Mouse (Mus musculus) adrenal gland, adult (tissue): ENCODE results near the gene Xpr1.
A peak's percentile ranks its signal among the peaks of the same experiment; 100 is the strongest.

Experiments
- DNase-seq, 2 experiments: peaks; one replicate each; pipeline ENCODE4 v3.0.0; 2022 to 2023; ENCODE audit warnings: low spot score in 1 of 2; ENCODE audit not compliant: inconsistent age in 2 of 2

The Xpr1 gene

GRCm38 (mm10) chr1:155253126-155253525 is 164.1 kb downstream of the Xpr1 start:
- no peak for DNase-seq

DNA sequence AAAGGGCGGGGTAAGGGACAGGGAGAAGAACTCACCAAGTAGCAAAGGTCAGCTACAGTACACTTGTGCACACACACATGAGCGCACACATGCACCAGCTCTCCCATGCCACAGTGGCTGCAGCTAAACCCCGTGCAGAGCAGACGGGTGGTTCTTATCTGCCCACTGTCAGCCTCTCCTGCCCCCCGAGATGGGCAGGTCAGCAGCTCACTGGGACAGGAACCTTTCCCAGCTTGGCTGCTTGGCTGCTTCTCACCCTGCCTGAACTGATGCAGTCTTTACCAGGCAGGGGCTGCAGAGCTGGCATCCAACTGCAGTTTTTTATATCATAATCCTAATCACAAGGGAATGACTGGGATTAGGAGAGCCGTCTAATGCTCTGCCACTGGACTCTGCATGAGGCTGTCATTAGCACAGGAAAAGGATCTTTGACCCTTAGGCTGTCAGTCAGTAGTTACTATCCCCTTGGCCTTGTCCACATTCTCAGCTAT is 164.5 kb downstream of the Xpr1 start:
- DNase-seq: no peak

DNA sequence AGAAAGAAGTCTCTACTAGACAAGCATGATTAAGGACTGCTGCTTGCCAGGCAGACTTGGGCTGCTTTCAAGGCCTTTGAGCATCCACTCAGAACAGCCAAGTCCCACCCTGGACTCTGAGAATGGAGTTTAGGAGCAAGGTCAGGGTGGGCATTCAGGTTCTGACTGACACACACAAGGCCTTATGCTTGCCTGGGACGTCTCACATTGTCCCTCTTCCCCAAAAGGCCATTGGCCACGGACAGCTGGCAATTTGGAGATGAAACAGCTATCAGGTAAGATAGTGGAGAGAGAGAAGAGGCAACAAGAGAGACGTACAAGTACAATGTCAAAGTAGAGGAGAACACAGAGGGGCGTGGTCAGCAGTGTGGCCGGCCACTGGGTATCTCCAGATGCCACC is 165.6 kb downstream of the Xpr1 start:
- no peak for DNase-seq

DNA sequence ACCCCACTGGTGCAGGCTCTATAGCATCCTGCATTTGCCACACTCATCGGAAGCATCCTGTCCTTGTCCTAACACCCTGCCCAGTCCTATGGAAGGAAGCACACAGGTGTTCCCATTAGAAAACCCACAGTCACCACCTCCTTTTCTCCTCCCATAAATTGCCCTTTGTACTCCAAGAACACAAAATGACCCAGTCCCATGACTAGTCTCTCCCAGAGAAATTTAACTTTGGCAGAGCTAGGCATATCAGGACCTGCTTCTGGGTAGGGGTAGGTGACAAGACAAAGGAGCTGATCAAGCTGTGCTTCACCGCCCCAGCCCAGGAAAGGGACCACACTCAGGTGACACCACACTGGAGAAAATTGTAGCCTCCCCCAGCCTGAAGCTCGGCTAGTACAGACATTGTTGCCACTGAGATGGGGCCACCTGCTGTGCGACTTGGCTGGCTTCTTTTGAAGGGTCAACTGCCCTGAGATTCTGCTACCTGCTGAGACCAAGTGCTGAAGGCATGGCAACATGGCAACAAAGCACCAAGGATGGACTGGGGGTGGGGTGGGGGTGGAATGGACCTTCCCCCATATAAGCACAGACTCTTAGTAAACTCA is 166.6 kb downstream of the Xpr1 start:
- no peak for DNase-seq

- no peak for DNase-seq
Observed at GRCm38 (mm10) chr1:155249896-155250295, 167.3 kb downstream of the Xpr1 start.

GRCm38 (mm10) chr1:155248041-155248440 is 169.2 kb downstream of the Xpr1 start:
- DNase-seq: no peak

DNA sequence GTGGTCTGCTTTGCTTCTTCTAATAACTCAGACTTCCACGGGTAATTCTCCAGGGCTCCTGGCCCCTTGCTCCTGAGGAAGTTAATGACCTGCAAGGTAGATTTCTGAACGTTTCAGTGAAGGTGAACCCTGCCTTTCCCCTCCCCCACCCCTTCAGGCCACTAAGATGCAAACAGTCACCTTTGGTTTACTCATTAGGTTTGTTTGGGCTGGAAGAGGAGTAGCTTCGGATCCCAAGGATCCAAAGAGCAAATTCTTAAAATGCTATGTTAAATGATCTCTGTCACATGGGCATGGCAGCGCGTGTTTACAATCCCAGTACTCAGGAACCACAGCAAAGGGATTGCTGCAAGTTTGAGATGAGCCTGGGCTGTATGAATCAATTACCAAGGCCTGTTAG is 169.8 kb downstream of the Xpr1 start:
- no peak for DNase-seq

GRCm38 (mm10) chr1:155245516-155245915 is 171.7 kb downstream of the Xpr1 start:
- no peak for DNase-seq

GRCm38 (mm10) chr1:155244771-155245211 is 172.4 kb downstream of the Xpr1 start:
- peak; percentile 61 to 83 for DNase-seq

- DNase-seq: peak; percentile 81 to 93
Observed at GRCm38 (mm10) chr1:155243797-155244770, 173.1 kb downstream of the Xpr1 start, which contains the start of gene BC034090. BC034090 (minus strand) TSS chr1:155244444.

DNA sequence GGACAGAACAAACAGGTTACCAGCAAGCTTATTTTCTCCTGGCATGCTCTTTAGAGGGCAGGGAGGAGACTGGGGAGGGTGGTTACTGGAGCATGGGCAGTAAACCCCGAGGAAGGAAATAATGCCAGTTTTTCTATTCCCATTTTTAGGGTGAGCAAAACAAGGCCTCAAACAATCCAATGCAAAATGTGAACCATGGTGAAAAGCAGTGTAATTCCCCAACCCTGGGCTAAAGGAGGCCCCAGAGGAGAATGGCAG is 174.8 kb downstream of the Xpr1 start:
- DNase-seq: no peak

DNA sequence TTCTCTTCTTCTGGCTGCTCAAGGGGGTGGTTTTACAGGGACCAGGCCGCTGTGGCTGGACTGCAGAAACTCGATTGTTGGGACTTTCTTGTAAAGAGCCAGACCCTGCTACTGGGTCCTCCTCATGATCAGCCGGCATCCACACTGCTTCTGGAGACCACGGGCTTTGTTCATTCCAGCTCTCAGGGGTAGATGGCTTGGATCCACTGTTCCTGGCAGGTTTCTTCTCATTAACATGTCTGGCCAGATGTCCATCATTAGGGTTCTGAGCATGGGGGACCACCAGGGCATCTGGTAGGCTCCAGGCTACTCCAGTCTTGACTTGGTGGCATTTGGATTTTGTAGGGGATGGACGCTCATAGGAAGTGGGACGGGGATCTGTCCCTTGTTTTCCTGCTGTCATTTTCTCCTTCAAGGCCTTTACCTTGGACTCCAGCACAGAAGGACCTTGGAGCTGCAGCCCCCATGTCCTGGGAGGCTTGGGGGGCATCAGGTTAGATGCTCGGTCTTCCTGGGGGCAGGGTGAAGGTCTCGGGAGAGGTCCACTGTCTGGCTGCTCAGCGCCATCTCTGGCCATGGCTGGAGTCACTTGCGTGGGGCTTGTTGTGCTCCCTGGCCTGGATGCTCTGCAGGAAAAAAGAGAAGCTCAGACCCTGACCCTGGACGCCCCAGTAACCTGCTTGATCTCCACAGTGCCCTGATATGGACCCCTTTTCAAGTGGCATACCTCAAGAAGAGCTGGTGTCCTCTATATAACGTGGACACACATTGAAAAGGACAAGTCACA is 175.3 kb downstream of the Xpr1 start:
- DNase-seq: peak; percentile 38 to 65

DNA sequence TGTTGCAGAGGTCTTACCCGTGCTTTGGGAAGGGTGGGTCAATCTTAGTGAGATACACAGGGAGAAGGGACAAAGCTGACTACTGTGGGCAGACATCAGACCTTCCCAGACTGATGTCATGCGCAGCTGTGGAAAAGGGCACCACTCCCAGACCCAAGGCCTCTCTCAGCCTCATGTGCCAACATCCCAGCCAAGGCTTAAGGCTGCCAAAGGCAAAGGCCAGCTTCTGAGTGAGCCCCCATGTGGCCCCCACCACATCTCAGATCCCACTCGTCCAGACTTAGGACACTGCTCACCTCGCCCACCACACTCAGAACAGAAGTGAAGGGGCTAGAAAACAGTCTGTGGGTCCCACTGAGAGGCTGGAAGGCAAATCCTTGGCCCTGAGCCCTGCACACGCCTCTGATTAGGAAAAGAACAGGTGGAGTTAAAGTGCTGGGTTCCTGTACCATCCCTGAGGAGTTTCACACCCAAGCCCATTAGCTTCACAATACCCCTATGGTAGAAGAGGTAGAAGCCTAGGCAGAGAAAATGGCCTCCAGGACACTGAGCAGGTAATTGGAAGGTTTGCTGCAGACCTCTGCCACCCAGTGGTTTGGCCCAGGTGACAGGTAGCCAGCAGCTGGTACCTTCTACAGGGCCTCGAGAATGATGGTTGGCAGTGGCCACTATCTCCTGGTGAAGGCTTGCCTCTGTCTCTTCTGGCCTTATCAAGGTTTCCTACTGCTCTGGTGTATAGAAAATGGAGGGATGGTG is 177.1 kb downstream of the Xpr1 start:
- peak; percentile 89 to 94 for DNase-seq

GRCm38 (mm10) chr1:155239169-155239568 is 178.0 kb downstream of the Xpr1 start:
- DNase-seq: peak in 1 of 2 experiments; percentile 32

DNA sequence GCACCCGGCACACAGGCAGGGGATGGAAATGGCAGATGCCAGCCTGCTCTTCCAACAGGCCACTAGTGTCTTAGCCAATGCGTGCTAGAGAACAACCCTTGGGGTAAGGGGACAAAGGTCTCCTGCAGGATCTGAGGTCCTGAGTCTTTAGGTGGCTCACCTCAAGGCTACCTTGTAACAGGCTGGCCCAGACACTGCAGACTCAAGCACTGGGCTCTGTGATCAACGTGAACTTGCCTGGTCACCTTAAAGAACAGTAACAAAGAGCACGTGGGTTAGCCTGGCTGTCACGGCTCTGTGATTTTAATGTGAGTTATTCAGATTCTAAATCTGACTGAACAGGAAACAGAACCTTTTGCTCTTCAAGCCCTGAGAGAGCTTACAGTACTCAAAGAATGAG is 179.1 kb downstream of the Xpr1 start:
- peak in 1 of 2 experiments; percentile 14 for DNase-seq

GRCm38 (mm10) chr1:155237390-155237789 is 179.8 kb downstream of the Xpr1 start:
- DNase-seq: peak in 1 of 2 experiments; percentile 59

DNA sequence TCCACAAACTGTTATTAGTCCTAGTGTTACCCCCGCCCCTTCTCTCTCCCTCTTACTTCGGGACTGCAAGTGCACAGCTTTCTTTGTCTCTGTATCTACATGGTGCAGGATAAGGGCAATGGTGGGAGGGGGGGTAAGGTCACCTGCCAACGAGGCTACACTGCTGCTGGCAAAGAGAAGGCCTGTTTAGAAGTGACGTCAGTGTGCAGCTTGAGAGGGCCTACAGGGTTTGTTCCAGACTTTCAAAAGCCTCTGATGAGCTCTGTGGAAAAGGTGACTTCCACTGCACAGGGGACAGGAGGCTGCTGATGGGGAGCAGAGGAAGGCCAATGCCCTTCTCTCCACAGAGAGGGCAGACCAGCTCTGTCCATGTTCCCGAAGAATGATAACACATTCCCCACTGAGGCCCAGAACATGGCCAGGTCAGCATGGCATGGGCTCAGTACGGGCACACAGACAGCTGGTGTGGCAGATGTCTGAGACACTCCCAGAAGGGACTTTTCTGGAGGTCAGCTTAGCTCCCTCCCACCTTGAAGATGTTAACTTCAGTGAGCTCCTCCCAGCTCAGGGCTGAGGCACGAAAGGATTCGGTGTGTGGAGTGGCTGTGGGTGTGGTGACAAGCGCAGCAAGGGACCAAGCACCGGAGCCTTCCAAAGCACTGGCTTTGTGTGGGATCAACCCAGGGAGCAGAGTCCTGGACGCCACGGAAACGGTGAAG is 180.8 kb downstream of the Xpr1 start:
- DNase-seq: peak; percentile 33 to 55

GRCm38 (mm10) chr1:155235641-155236040 is 181.6 kb downstream of the Xpr1 start:
- DNase-seq: peak in 1 of 2 experiments; percentile 25

- DNase-seq: peak; percentile 73 to 86
Observed at GRCm38 (mm10) chr1:155233931-155234607, 183.1 kb downstream of the Xpr1 start.
